Mouse (Mus musculus): Measurements from ENCODE around the gene Lrrc15. TPM values are rescaled to one million over a fixed set of nuclear protein-coding genes. Genes with fewer than 3 reads are reported as not detected.
A peak's percentile ranks its signal among the peaks of the same experiment; 100 is the strongest.

Lrrc15 gene
- under 1 TPM; 0.14 to 0.47 TPM for total RNA-seq (2021)
- long read RNA-seq, experiment 1, result 0 reads
- long read RNA-seq, experiment 2, result 0 reads

GRCm38 (mm10) chr16:30282844-30283495 lies at the start of gene Lrrc15:
Lrrc15 (minus strand) TSS chr16:30283256.
- no peak for DNase-seq (ENCODE audit: low spot score)

DNA sequence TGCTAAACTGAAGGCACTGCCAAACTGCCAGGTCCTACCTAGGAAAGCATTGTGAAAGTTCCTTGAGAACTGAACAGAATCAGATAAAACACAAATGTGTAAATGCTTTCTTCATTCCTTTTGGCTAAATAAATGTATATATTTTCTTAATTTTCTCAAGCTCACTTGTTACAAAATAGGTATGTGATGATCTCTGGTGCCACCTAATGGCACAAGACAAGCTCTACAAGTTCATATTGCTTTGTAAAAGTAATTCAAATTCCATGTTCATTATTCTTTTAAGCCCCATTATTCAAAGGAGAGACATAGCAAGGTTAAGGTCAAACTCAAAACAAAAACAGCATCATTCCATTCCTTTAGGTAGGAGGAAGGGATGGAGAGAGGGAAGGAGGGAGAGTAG lies 31.2 kb upstream of the Lrrc15 start:
- DNase-seq (ENCODE audit: low spot score), result no peak

GRCm38 (mm10) chr16:30310647-30311046 lies 27.6 kb upstream of the Lrrc15 start, which contains the start of gene Gp5:
Gp5 (minus strand) TSS chr16:30310779.
- no peak for DNase-seq (ENCODE audit: low spot score)

DNA sequence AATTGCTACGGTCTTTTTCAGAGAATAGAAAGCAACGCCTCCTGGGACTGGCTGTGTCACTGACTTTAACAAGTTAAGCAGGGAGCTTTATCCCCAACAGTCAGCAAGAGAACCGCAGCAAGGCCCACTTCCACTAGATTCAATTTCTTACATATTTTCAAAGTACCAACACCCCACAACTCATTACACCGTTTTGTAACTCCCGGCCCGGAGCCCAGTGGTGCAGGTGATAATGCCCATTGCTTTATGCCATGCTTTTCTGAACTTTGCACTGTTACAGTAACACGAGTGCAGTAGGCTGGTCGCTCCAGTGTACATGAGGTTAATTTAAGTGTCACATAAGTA lies 27.1 kb upstream of the Lrrc15 start:
- no peak for DNase-seq (ENCODE audit: low spot score)

GRCm38 (mm10) chr16:30309395-30310170 lies 26.5 kb upstream of the Lrrc15 start:
- no peak for DNase-seq (ENCODE audit: low spot score)

- peak; percentile 15 for DNase-seq (ENCODE audit: low spot score)
Observed at GRCm38 (mm10) chr16:30308616-30309394, 25.7 kb upstream of the Lrrc15 start.

DNA sequence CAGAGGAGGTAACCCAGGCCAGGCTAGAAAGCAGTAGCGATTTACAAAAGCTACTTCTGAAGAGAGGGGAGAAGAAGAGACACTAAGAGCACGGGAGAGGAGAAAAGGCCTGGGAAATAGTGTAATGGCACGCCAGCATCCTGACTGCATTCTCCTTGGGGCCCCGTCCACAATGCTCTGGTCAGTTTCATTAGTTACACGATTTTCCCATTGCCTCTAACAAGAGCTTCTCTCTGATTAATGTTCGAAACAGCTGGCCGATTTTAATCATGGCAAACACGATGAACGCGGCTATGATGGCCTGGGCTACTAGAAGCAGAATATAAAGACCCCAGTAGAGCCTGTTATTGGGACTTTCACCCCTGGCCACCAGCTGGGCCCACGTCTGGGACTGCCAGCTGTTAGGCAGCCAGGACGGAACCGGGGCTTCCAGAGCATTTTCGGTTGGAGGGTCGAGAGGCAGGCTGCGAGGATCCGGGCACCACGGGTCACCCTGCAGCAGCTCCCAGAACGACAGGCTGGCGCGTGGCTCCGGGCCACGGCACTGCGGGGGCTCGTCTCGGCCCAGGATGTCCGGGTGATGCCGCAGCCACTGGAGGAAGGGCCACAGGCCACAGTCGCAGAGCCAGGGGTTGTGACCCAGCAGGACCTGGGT lies 25.0 kb upstream of the Lrrc15 start:
- no peak for DNase-seq (ENCODE audit: low spot score)

DNA sequence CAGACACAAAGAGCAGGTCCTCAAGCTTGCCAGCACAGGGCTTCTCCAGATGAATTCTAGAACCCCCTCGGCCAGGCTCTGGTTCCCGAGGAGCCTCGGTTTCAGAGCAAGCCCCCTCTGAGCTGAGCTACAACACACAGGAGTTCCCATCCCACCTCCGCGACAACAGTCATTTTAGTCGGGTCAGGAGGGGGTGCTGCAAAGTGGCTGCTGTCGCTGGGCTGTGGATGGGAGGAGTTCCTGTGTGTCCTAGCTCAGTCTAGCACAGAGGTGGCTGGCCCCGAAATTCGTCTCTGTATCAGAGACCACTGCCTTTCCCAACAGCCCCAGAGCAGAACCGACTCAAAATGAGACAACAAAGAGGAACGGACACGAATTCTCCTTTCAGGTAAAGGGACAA lies 24.2 kb upstream of the Lrrc15 start:
- DNase-seq (ENCODE audit: low spot score), result no peak

DNA sequence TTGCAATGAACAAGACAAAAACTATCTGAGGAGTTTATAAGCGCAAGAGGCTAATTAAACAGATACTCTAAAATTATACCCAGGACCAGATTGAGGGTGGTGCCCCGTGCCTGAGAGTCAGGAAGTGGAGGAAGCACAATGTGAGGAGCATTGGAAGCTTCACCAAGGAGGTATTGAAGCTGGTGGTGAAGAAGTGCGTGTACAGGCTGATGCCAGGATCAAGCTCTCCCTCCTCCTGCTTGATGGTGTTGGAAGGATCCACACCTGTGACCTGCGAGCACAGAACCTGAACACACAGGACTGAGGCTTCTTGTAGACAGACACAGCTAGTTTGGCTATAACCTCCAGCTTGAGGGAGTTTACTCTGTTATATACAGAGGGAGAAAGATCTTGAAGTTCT lies 23.0 kb upstream of the Lrrc15 start:
- DNase-seq (ENCODE audit: low spot score), result no peak

- no peak for DNase-seq (ENCODE audit: low spot score)
Observed at GRCm38 (mm10) chr16:30304236-30304635, 21.2 kb upstream of the Lrrc15 start.

- DNase-seq (ENCODE audit: low spot score), result no peak
Observed at GRCm38 (mm10) chr16:30303411-30303810, 20.4 kb upstream of the Lrrc15 start.

DNA sequence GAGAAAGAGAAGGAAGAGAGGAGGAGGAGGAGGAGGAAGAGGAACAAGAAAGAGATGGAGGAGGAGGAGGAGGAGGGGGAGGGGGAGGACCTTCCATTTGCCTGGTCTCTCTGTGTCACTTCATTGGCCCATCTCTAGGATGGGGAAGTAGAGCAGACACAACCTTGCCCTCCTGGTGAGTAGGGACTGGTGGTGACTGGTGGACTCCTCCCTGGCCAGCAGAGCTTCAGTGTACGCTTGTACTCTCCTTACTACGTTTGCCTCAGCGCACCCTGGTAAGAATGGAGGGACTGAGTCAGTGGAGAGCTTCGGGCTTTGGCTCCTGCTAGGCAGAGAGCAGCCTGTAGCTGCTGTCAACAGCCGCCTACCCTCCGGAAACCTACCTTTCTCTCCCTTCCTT lies 19.6 kb upstream of the Lrrc15 start:
- no peak for DNase-seq (ENCODE audit: low spot score)

GRCm38 (mm10) chr16:30299711-30300277 lies 16.7 kb upstream of the Lrrc15 start:
- DNase-seq (ENCODE audit: low spot score), result no peak

GRCm38 (mm10) chr16:30297450-30297849 lies 14.4 kb upstream of the Lrrc15 start:
- no peak for DNase-seq (ENCODE audit: low spot score)

GRCm38 (mm10) chr16:30296601-30297275 lies 13.7 kb upstream of the Lrrc15 start:
- DNase-seq (ENCODE audit: low spot score), result no peak

GRCm38 (mm10) chr16:30295106-30295505 lies 12.1 kb upstream of the Lrrc15 start:
- DNase-seq (ENCODE audit: low spot score), result no peak

DNA sequence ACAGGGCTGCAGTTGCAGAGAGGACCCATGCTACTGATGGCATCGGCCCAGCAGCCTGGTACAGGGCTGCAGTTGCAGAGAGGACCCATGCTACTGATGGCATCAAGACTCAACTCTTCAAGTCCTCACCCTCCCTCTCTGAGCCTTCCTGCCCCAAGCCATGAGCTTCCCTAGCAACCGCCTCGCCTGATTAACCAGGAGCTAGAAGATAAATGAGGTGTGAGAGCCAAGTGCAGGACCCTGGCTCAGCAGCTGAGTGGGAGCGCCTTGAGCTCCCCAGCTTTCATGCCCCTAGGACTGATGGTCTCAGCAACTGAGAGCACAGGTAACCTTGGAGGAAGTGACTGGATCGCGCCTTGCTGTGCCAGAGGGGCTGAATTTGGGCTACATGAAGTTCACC lies 7.4 kb upstream of the Lrrc15 start:
- DNase-seq (ENCODE audit: low spot score), result no peak

GRCm38 (mm10) chr16:30285701-30286100 lies 2.6 kb upstream of the Lrrc15 start:
- no peak for DNase-seq (ENCODE audit: low spot score)

- no peak for DNase-seq (ENCODE audit: low spot score)
Observed at GRCm38 (mm10) chr16:30283743-30284337, 784 bp upstream of the Lrrc15 start.

DNA sequence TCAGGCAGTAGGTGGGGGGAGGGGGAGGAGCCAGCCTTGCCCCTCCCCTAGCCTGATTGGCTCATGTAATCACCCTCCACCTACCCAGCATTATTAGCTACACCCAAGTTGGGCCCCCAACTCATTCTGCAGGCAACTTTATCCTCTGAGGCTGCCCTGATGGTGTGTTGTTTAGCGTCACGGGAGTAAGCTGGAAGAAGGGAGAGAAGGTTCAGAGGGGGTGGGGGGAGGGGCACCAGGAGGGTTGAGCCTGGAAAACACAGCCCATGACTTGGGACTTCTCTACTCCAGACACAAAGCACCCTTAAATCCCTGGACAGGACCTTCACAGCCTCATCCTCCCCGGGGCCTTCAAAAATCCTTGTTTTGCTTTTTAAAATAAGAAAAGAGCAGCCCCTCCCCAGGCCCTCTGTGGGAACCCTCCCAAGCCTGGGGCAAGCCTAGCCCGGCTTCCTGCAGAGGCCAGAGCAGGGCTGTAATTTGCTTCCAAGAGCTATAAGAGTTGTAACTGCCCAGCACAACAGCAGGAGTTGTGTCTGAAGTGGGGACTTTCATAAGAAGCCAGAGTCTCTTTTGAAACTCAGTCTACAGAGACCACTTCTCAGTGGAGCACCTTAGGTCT lies 2.3 kb downstream of the Lrrc15 start:
- no peak for DNase-seq (ENCODE audit: low spot score)

Data from gastrocnemius, adult 18-20 months (tissue).